Mouse (Mus musculus) hindbrain, embryonic 16.5 days (tissue): ENCODE data around the gene Qpct. TPM values are rescaled to one million over a fixed set of nuclear protein-coding genes. Genes with fewer than 3 reads are reported as not detected.
A peak's percentile ranks its signal among the peaks of the same experiment; 100 is the strongest.

Experiments used
- ATAC-seq: fragments of 200-750 bp; cut with Nextera tagmentation; 2 replicates; pipeline ENCODE4 v1.8.0; 2017; ENCODE audit warnings: moderate TSS enrichment, moderate library complexity
- H3K27ac ChIP-seq: fragments of 300-500 bp; sonication (generic); 2 replicates; pipeline ENCODE4 v1.5.1; 2014; ENCODE audit warnings: low read depth, mild to moderate bottlenecking, control low read depth, low read length, moderate library complexity
- H3K27me3 ChIP-seq: fragments of 300-500 bp; sonication (generic); replicated peaks from 2 replicates; pipeline ENCODE4 v1.6.1; 2014; ENCODE audit warnings: low read length; ENCODE audit not compliant: control insufficient read depth, insufficient read depth
- H3K36me3 ChIP-seq: fragments of 300-500 bp; sonication (generic); 2 replicates; pipeline ENCODE4 v1.6.1; 2014; ENCODE audit warnings: mild to moderate bottlenecking, low read length, moderate library complexity, mixed read lengths; ENCODE audit not compliant: control insufficient read depth, insufficient read depth
- H3K4me1 ChIP-seq: fragments of 300-500 bp; sonication (generic); 2 replicates; pipeline ENCODE4 v1.6.1; 2014; ENCODE audit warnings: low read depth, low read length; ENCODE audit not compliant: control insufficient read depth, insufficient read depth
- H3K4me2 ChIP-seq: fragments of 300-500 bp; sonication (generic); 2 replicates; pipeline ENCODE4 v1.6.1; 2014; ENCODE audit warnings: mild to moderate bottlenecking, low read length, control low read depth, moderate library complexity
- H3K4me3 ChIP-seq: fragments of 300-500 bp; sonication (generic); 2 replicates; pipeline ENCODE4 v1.5.1; 2014; ENCODE audit warnings: mild to moderate bottlenecking, low read length, control low read depth, moderate library complexity
- H3K9ac ChIP-seq: fragments of 300-500 bp; sonication (generic); 2 replicates; pipeline ENCODE4 v1.6.1; 2014; ENCODE audit warnings: low read depth, mild to moderate bottlenecking, control low read depth, low read length, moderate library complexity
- H3K9me3 ChIP-seq: fragments of 300-500 bp; sonication (generic); 2 replicates; pipeline ENCODE4 v1.6.1; 2014; ENCODE audit warnings: mild to moderate bottlenecking, low read length, moderate library complexity; ENCODE audit not compliant: control insufficient read depth
- WGBS: fragments of 180-500 bp; shearing (Covaris S2); extraction: QIAGEN DNeasy Blood & Tissue Kit; methylation state at CpG from one replicate; pipeline ENCODE4 v1.1.7; 2014; 5-methylcytosine and 5-hydroxymethylcytosine counted together
- polyA plus RNA-seq: library from polyadenylated mRNA; unstranded; fragments of >200 nt; fragmentation: Nextera tagmentation; extraction: Ambion mirVana; gene quantifications from 2 replicates; pipeline ENCODE4 v1.2.1, GENCODE M21; 2015

Qpct gene
- 25.9 and 32.9 TPM in 2 replicates for polyA plus RNA-seq

- H3K4me1 ChIP-seq, result peaks cover 5% of the 10 kb centered on the region; the same call in 1 of the 2 replicates
- peak within 1 kb of the TSS; percentile 77 for H3K4me3 ChIP-seq
- peak within 1 kb of the TSS; percentile 79 for H3K9ac ChIP-seq
- peak within 1 kb of the TSS; percentile 82 for H3K27ac ChIP-seq
- peak within 1 kb of the TSS; percentile 93 for H3K4me2 ChIP-seq
- H3K36me3 ChIP-seq, result no peaks in the 10 kb centered on the region
- no peaks in the 10 kb centered on the region for H3K9me3 ChIP-seq
- no peaks in the 10 kb centered on the region for H3K27me3 ChIP-seq
- 66% methylated on average over 4 of the region's 4 CpGs for WGBS
- ATAC-seq, result no peak
These were observed at the start of gene Qpct for GRCm38 (mm10) chr17:79051606-79052005. Gene Qpct (plus strand): TSS chr17:79051906.

GRCm38 (mm10) chr17:79013625-79014024 lies 38.1 kb upstream of the Qpct start:
- H3K36me3 ChIP-seq, result peaks cover 2% of the 10 kb centered on the region; the same call in 1 of the 2 replicates
- no peak overlapping the region for H3K4me3 ChIP-seq
- ATAC-seq, result no peak
- H3K9me3 ChIP-seq, result no peaks in the 10 kb centered on the region
- H3K4me1 ChIP-seq, result no peaks in the 10 kb centered on the region
- H3K4me2 ChIP-seq, result no peak overlapping the region
- 95% methylated on average over 2 of the region's 2 CpGs for WGBS
- H3K9ac ChIP-seq, result no peak overlapping the region
- no peaks in the 10 kb centered on the region for H3K27me3 ChIP-seq
- H3K27ac ChIP-seq, result no peak overlapping the region

GRCm38 (mm10) chr17:79014911-79015685 lies 36.6 kb upstream of the Qpct start:
- Histone ChIP-seq H3K4me2 (no peak overlapping the region), H3K27ac (no peak overlapping the region), H3K9me3 (no peaks in the 10 kb centered on the region), H3K36me3 (peaks cover 2% of the 10 kb centered on the region; the same call in 1 of the 2 replicates), H3K9ac (no peak overlapping the region), H3K27me3 (no peaks in the 10 kb centered on the region), H3K4me1 (no peaks in the 10 kb centered on the region; the same call in 1 of the 2 replicates), H3K4me3 (no peak overlapping the region)
- ATAC-seq, result no peak
- WGBS, result 85% methylated on average over 2 of the region's 2 CpGs

- Histone ChIP-seq H3K27me3 (no peaks in the 10 kb centered on the region), H3K9ac (no peak overlapping the region), H3K4me2 (no peak overlapping the region), H3K4me1 (no peaks in the 10 kb centered on the region; the same call in 1 of the 2 replicates), H3K4me3 (no peak overlapping the region), H3K27ac (no peak overlapping the region), H3K36me3 (peaks cover 2% of the 10 kb centered on the region; the same call in 1 of the 2 replicates), H3K9me3 (no peaks in the 10 kb centered on the region)
- 89% methylated on average over 10 of the region's 10 CpGs for WGBS
- ATAC-seq, result no peak
These were observed 35.9 kb upstream of the Qpct start for GRCm38 (mm10) chr17:79015831-79016230.

GRCm38 (mm10) chr17:79018422-79018821 lies 33.3 kb upstream of the Qpct start:
- no peaks in the 10 kb centered on the region for H3K36me3 ChIP-seq
- no peaks in the 10 kb centered on the region for H3K27me3 ChIP-seq
- WGBS, result 49% methylated on average over 9 of the region's 9 CpGs
- H3K4me1 ChIP-seq, result no peaks in the 10 kb centered on the region; the same call in 1 of the 2 replicates
- no peaks in the 10 kb centered on the region for H3K9me3 ChIP-seq
- H3K4me2 ChIP-seq, result peak overlapping the region; percentile 25; the same call in 1 of the 2 replicates
- H3K27ac ChIP-seq, result no peak overlapping the region
- ATAC-seq, result no peak
- H3K4me3 ChIP-seq, result no peak overlapping the region
- no peak overlapping the region for H3K9ac ChIP-seq

GRCm38 (mm10) chr17:79019726-79020207 lies 31.9 kb upstream of the Qpct start:
- Histone ChIP-seq H3K4me2 (peak overlapping the region; percentile 72), H3K4me1 (no peaks in the 10 kb centered on the region; the same call in 1 of the 2 replicates), H3K9ac (peak overlapping the region; percentile 79), H3K36me3 (no peaks in the 10 kb centered on the region), H3K9me3 (no peaks in the 10 kb centered on the region), H3K27me3 (no peaks in the 10 kb centered on the region), H3K4me3 (peak overlapping the region; percentile 89), H3K27ac (peak overlapping the region; percentile 77)
- WGBS, result 1% methylated on average over 18 of the region's 18 CpGs
- ATAC-seq, result peak; percentile 15; the same call in 1 of the 2 replicates

GRCm38 (mm10) chr17:79020208-79020983 lies 31.3 kb upstream of the Qpct start, which contains the start of gene Prkd3:
Gene Prkd3 (minus strand): TSS chr17:79020816.
- Histone ChIP-seq H3K4me2 (peak within 1 kb of the TSS; percentile 72), H3K9ac (peak within 1 kb of the TSS; percentile 79), H3K36me3 (no peaks in the 10 kb centered on the region), H3K27ac (peak within 1 kb of the TSS; percentile 77), H3K4me3 (peak within 1 kb of the TSS; percentile 89), H3K9me3 (no peaks in the 10 kb centered on the region), H3K4me1 (no peaks in the 10 kb centered on the region; the same call in 1 of the 2 replicates), H3K27me3 (no peaks in the 10 kb centered on the region)
- WGBS, result under 1% methylated on average over 66 of the region's 113 CpGs
- ATAC-seq, result peak; percentile 92

GRCm38 (mm10) chr17:79020984-79021335 lies 30.7 kb upstream of the Qpct start:
- peak overlapping the region; percentile 79 for H3K9ac ChIP-seq
- H3K4me2 ChIP-seq, result peak overlapping the region; percentile 72
- no peak overlapping the region for H3K27ac ChIP-seq
- 2% methylated on average over 24 of the region's 24 CpGs for WGBS
- peak overlapping the region; percentile 89 for H3K4me3 ChIP-seq
- no peaks in the 10 kb centered on the region for H3K27me3 ChIP-seq
- no peak; the same call in 1 of the 2 replicates for ATAC-seq
- H3K4me1 ChIP-seq, result no peaks in the 10 kb centered on the region; the same call in 1 of the 2 replicates
- no peaks in the 10 kb centered on the region for H3K9me3 ChIP-seq
- no peaks in the 10 kb centered on the region for H3K36me3 ChIP-seq

- no peak for ATAC-seq
- no peak overlapping the region for H3K27ac ChIP-seq
- no peaks in the 10 kb centered on the region for H3K9me3 ChIP-seq
- no peak overlapping the region for H3K4me2 ChIP-seq
- 66% methylated on average over 3 of the region's 3 CpGs for WGBS
- H3K27me3 ChIP-seq, result no peaks in the 10 kb centered on the region
- no peak overlapping the region for H3K4me3 ChIP-seq
- no peaks in the 10 kb centered on the region; the same call in 1 of the 2 replicates for H3K4me1 ChIP-seq
- H3K9ac ChIP-seq, result no peak overlapping the region
- H3K36me3 ChIP-seq, result no peaks in the 10 kb centered on the region
These were observed 29.0 kb upstream of the Qpct start for GRCm38 (mm10) chr17:79022746-79023145.
